Mouse (Mus musculus): Measurements from ENCODE around the gene Prom1.

Prom1 gene

DNA sequence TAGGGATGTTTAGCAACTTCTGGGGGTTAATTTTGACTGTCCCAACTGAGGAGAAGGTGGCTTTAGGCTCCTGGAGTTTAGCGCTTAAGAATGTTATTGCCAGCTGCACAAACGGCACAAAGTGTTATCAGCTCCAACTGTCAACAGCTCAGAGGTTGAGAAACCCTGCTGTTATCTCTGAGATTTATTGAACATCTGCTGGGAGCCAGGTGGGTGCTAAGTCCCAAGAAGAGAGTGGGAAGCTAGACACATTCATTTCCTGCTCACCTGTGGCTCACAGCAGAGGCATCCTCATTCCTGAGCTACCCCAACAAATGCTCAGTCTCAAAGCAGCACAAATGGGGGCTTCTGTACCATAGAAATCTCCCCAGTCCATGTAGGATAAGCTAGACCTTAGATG lies 130.7 kb downstream of the Prom1 start:
- no peak for DNase-seq

DNA sequence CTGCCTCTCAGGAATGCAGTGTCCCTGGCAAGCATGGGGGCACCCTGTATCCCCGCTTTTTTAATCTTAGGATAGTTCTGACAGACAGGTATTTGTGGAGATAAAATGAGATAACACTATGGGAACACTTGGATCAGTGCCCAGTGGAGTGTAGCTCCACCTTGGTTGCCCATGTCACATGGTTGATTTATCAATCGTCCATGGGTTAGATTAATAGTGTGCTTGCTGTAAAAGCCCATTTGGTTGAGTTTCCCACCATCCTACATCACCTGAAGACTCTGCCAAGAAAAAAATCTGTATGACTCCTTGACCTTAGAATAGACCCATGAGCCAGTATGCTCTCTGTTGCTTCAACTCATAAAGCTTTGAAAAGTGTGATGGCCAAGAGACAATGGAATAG lies 131.3 kb downstream of the Prom1 start:
- DNase-seq, result no peak

DNA sequence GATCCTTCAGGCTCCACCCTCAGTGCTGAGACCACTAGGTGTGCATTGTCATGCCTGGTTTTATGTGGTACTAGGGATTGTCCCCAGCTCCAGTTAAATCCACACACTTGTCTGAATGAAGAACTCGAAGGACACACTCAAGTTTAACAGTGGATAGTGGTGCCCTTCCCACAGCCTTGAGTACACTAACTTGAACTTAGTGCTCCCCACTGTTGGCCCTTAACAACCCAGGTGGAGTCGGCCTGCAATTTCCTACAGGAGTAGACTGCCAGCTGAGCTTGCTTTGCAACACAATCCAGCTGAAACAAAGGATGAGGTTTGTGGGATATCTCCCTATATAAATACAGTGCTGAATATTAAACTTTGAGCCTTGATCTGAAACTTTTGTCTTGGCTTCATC lies 133.2 kb downstream of the Prom1 start:
- no peak for DNase-seq

DNA sequence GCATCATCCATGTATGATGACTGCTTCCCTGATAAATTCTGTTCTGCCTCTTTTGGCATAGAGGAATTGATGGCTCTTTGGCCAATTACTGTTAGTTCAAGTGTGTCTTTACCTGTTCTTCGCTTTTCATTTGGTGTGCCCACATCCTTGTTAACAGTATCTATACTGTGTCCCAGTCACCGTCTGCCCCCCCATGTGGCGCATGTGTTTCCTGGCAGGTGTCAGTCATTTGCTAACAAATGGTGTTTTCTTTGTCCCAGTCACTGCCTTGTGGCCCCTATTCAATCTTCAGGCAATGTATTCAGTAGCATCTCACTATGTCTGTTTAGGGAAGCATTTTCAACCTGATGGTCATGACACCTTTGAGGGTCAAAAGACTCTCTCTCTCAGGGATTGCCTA lies 140.8 kb downstream of the Prom1 start:
- no peak for DNase-seq

DNA sequence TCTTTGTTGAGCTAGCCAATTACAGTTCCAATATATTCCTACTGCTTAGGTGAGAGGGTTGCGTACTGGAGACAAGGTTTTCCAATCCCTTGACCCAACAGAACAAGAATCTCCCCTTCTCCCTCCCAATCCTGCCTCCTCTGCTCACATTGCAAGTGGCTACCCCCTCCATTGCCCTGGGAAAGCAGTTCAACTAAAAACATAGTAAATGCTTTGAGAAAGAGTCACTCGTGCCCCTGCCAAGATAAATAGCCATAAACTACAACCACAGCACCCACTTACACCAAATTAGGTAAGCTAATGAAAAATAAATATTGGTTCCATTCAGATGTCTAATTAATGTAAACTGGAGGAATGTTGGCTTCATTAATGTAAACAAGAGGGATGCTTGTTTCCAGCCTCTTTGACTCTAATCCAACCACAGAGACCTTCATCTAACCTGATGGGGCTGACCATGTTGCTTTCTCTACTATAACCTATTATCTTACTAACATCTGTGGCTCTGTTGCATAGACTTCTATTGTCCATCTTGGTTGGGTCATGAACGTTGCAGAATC lies 141.9 kb downstream of the Prom1 start:
- DNase-seq, result no peak

DNA sequence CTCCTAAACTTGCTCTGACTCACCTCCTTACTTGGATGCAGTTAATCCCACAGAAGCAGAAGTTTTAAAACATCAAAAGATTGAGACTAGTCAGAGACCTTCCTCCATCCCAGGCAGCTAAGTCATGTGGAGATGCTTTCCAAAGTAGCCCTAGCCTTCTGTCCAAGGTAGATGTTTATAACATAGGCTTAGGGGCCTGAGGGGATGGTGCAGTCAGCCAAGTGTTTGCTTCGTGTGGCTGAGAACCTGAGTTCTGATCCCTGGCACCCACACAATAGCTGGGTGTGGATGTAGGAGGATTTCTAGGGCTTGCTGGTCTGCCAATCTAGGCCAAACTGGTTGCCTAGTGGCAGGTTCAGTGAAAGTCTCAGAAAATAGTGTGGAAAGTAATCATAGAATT lies 148.6 kb downstream of the Prom1 start:
- no peak for DNase-seq

DNA sequence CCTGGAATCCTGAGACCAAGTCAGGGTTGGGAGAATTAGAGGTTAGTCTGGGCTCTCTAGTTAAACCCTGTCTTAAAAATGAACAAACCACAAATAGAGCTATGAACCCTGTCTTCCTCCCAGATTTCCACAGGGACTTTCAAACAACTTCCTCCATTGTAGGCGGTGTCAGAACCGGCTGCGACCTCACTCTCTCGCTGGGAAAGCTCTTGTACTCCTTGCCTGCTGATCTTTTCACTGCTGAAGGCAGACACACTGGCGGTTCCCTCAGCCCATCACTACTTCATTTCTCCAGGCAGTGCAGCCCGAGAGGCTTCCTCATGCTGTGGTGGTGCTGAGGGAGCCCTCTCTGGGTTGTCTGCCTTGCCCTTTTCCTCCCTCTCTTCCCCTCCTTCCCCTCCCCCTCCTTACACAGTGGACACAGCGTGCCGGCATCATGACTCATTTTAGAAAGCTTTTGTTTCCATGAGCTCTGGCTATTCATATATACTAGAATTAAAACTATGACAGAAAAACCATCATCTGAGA lies 153.0 kb downstream of the Prom1 start:
- DNase-seq, result peak; percentile 46 to 60

DNA sequence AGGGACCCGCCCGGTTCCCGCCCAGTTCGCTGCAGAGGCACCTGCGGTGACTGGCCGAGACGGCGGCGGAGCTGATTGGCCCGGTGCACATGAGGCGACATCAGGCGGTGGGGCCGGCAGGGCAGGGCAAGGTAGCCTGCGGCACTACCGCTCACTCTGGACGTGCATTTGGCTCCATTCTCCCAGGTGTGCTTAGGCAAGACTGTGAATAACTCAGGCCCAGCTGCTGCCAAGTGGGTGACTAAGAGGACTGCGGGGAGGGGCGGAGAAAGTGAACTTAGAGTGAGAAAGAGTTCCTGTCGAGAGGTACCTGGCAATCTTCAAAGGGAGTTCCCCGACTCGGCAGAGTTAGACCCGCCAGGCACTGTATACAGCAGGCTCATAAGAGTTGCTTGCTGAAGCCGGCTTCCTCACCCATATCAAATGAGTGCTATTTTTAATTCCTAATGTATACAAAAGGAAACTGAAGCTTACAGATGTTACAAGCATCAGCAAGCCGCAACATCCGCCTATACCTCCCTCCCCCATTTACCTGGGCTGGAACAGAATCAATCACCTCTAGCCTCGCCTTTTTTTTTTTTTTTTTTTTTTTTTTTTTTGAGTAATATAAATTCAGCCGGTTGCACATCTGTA lies 153.6 kb downstream of the Prom1 start:
- peak; percentile 81 to 91 for DNase-seq

DNA sequence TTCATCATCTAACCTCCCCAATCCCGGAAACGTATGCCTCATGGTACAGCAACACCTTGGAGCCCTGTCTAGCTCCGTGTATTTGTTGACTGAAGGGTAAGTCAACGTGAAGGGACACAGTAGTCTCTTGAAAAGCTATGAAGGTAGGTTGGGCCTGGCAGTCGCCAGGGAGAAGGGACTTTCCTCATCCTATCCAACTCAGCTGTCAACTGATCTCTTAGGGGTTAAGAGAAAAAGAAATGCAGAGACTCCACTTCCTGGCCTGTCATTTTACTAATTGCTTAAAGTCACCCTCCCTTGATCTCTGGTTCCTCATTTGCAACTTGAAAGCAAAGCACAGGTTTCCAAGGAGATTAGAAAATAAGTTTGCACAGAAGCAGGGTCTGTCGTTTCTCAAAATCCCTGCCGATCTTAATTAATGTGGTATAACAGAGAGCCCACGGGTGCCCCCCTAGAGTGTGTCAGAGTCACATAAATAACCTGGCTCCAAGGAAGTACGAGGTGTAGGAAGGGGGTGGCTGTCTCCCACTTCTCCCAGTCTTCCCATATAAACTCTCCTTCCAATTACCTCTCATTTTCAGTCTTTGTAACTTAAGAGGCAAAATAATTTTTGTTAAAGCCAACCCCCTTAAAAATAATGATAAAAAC lies 154.4 kb downstream of the Prom1 start:
- peak; percentile 6 to 30 for DNase-seq
